Mouse (Mus musculus): ENCODE measurements around the gene Fhit. TPM values are rescaled to one million over a fixed set of nuclear protein-coding genes. Genes with fewer than 3 reads are reported as not detected.
A peak's percentile ranks its signal among the peaks of the same experiment; 100 is the strongest.

Fhit gene
- polyA plus RNA-seq, 1 experiment from 2014 or later: 1.9 TPM

DNA sequence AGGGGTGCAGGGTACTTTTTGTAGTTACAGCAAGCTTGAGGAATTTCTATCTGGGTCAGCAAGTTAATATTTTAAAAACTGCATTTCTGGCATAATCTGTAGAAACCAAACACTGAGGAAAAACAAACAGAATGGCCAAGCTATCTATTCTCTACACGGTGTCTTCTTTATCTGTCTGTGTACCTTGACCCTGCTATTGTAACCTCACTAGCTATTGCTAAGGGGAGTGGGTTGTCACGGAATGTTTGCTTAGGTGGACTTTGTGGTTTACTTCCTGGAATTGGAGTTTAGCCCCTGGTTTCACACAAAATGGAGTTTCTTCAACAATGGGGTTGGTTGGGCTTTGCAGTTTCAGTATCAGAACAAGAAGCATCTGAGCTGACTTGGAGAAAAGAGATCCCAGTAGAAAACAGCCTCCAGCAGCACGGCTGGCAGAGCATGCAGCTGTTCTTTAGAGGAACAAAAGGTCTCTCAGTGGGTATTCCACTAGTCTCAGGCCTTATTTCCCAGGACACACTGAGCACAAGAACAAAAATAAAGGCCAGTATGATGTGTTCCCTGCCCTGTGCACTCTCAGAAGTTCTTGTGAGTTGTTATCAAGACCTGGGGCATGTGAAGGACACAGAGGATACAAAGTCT lies 1540.8 kb downstream of the Fhit start:
- 28% methylated on average over 3 of the region's 3 CpGs for WGBS (ENCODE audit: insufficient replicate concordance)
- no peak overlapping the region for H3K4me3 ChIP-seq (ENCODE audit: low read depth, low read length)
- no peaks in the 10 kb centered on the region for H3K36me3 ChIP-seq (ENCODE audit: control insufficient read depth, insufficient read depth)
- peak; percentile 78 for ATAC-seq (ENCODE audit: low read depth)
- H3K4me1 ChIP-seq (ENCODE audit: control insufficient read depth, low read depth, low read length): no peaks in the 10 kb centered on the region
- peak overlapping the region; percentile 9; the same call in 1 of the 2 replicates for H3K27ac ChIP-seq (ENCODE audit: low read length)
- no peak overlapping the region for H3K4me2 ChIP-seq (ENCODE audit: low read depth, low read length)
- H3K9ac ChIP-seq (ENCODE audit: low read depth, low read length): no peak overlapping the region
- H3K9me3 ChIP-seq (replicated peaks; ENCODE audit: control insufficient read depth, low read length): no peaks in the 10 kb centered on the region
- no peaks in the 10 kb centered on the region for H3K27me3 ChIP-seq (ENCODE audit: control insufficient read depth, insufficient read depth, low read depth, low read length)

DNA sequence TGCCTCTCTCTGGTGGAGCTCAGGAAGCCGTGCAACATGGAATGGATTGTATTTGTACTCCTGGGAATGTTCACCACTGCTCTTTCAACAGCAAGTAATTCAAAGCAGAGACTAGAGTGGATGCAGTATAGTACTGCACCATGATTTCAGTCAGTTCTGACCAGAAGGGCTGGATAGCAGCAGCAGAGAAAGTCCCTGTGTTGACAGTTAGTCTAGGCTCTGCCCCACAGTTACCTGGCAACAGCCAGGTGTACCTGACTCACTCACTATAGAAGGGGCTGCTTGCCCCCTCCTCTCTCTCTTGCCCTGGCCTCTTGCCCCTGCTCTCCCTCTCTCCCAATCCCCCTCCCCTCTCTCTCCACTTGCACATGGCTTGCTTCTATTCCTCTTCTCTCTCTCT lies 1542.0 kb downstream of the Fhit start:
- no peaks in the 10 kb centered on the region for H3K27me3 ChIP-seq (ENCODE audit: control insufficient read depth, insufficient read depth, low read depth, low read length)
- ATAC-seq (ENCODE audit: low read depth): no peak
- no peaks in the 10 kb centered on the region for H3K36me3 ChIP-seq (ENCODE audit: control insufficient read depth, insufficient read depth)
- H3K4me1 ChIP-seq (ENCODE audit: control insufficient read depth, low read depth, low read length): no peaks in the 10 kb centered on the region
- no peak overlapping the region for H3K4me2 ChIP-seq (ENCODE audit: low read depth, low read length)
- no peaks in the 10 kb centered on the region for H3K9me3 ChIP-seq (replicated peaks; ENCODE audit: control insufficient read depth, low read length)
- H3K4me3 ChIP-seq (ENCODE audit: low read depth, low read length): no peak overlapping the region
- 38% methylated on average over 1 of the region's 1 CpGs for WGBS (ENCODE audit: insufficient replicate concordance)
- no peak overlapping the region for H3K27ac ChIP-seq (ENCODE audit: low read length)
- no peak overlapping the region for H3K9ac ChIP-seq (ENCODE audit: low read depth, low read length)

DNA sequence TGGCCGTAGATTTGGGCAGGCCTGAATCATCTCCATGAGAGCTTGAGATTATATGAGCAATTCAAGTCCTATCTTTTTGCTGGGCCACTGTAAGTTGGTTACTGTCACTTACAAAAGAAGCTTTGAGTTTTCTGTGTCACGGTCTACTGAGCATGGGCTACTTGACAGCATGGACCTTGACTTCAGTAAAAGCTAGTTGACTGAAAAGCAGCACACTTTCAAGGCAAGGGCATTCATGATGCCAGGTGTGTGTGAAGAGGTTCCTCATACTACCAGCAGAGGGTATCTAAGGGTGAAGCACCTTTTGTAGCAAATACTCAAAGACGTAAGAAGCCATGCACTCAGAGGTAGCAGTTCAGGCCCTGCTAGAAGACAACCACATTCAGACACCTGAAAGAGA lies 1548.7 kb downstream of the Fhit start:
- no peak for ATAC-seq (ENCODE audit: low read depth)
- no peak overlapping the region for H3K4me2 ChIP-seq (ENCODE audit: low read depth, low read length)
- 63% methylated on average over 3 of the region's 3 CpGs for WGBS (ENCODE audit: insufficient replicate concordance)
- no peaks in the 10 kb centered on the region for H3K9me3 ChIP-seq (replicated peaks; ENCODE audit: control insufficient read depth, low read length)
- no peak overlapping the region for H3K4me3 ChIP-seq (ENCODE audit: low read depth, low read length)
- no peaks in the 10 kb centered on the region for H3K27me3 ChIP-seq (ENCODE audit: control insufficient read depth, insufficient read depth, low read depth, low read length)
- no peaks in the 10 kb centered on the region for H3K4me1 ChIP-seq (ENCODE audit: control insufficient read depth, low read depth, low read length)
- H3K9ac ChIP-seq (ENCODE audit: low read depth, low read length): no peak overlapping the region
- no peaks in the 10 kb centered on the region for H3K36me3 ChIP-seq (ENCODE audit: control insufficient read depth, insufficient read depth)
- no peak overlapping the region for H3K27ac ChIP-seq (ENCODE audit: low read length)

DNA sequence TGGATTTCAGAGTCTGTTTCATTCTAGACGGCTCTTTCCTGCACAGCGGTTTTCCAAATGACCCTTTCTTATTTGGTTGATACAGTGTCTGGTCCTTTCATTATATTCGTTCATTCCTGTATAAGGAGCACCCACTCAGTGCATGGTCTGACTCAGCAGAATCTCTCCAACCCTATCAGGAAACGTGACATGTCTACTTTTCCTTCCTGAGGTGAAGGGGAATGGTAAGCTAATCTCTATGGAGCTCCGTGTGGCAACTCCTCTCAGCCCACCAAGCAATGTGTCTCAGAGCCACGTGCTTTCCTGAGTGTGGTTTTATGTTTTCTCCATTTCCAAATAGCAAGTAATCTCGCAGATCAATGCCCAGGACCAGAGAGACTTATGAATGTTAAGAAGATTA lies 1552.7 kb downstream of the Fhit start:
- no peak overlapping the region for H3K27ac ChIP-seq (ENCODE audit: low read length)
- no peak overlapping the region for H3K4me3 ChIP-seq (ENCODE audit: low read depth, low read length)
- no peaks in the 10 kb centered on the region for H3K9me3 ChIP-seq (replicated peaks; ENCODE audit: control insufficient read depth, low read length)
- no peak overlapping the region for H3K4me2 ChIP-seq (ENCODE audit: low read depth, low read length)
- 34% methylated on average over 7 of the region's 7 CpGs for WGBS (ENCODE audit: insufficient replicate concordance)
- H3K4me1 ChIP-seq (ENCODE audit: control insufficient read depth, low read depth, low read length): no peaks in the 10 kb centered on the region
- H3K9ac ChIP-seq (ENCODE audit: low read depth, low read length): no peak overlapping the region
- no peaks in the 10 kb centered on the region for H3K27me3 ChIP-seq (ENCODE audit: control insufficient read depth, insufficient read depth, low read depth, low read length)
- no peak for ATAC-seq (ENCODE audit: low read depth)
- no peaks in the 10 kb centered on the region for H3K36me3 ChIP-seq (ENCODE audit: control insufficient read depth, insufficient read depth)

DNA sequence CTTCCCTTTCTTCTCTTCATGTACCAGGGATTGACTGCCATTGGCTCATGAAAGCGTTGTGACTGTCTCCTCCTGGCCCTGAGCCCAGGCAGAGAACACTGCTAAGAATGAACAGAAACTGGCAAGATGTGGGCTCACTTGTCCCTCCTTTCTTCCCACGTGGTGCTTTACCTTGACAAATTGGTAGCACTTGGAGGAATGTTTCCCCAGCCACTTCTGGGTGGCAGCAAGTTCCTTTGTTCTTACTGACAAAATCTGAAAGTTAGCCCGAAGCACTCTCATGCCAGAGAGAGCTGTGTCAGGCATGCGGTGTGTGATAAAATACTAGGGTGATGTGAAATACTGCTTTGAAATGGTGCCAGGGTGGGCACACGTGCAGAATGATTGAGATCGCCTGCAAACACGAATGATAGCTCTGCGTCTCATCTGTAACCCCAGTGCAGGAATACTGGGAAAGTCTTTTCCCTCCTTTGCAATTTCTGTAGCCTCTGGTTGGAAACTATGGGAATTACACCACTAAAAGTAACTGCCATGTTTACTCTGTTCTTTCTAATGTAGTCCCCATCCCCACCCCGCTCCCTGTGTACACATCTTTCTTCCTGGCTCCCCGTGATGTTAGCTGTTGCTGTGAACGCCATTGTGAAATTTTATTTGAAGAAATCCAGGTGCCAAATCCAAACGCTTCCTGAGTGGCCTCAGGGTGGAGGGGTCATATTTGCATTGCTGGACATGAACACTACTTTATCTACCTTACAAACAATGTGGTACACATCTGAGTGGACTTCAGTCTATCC lies 1555.1 kb downstream of the Fhit start:
- Histone ChIP-seq H3K36me3 (ENCODE audit: control insufficient read depth, insufficient read depth) (no peaks in the 10 kb centered on the region), H3K4me3 (ENCODE audit: low read depth, low read length) (no peak overlapping the region), H3K4me1 (ENCODE audit: control insufficient read depth, low read depth, low read length) (no peaks in the 10 kb centered on the region), H3K9me3 (replicated peaks; ENCODE audit: control insufficient read depth, low read length) (no peaks in the 10 kb centered on the region), H3K27me3 (ENCODE audit: control insufficient read depth, insufficient read depth, low read depth, low read length) (no peaks in the 10 kb centered on the region), H3K9ac (ENCODE audit: low read depth, low read length) (no peak overlapping the region), H3K27ac (ENCODE audit: low read length) (no peak overlapping the region), H3K4me2 (ENCODE audit: low read depth, low read length) (no peak overlapping the region)
- WGBS (ENCODE audit: insufficient replicate concordance): 55% methylated on average over 12 of the region's 12 CpGs
- peak; percentile 67 for ATAC-seq (ENCODE audit: low read depth)

DNA sequence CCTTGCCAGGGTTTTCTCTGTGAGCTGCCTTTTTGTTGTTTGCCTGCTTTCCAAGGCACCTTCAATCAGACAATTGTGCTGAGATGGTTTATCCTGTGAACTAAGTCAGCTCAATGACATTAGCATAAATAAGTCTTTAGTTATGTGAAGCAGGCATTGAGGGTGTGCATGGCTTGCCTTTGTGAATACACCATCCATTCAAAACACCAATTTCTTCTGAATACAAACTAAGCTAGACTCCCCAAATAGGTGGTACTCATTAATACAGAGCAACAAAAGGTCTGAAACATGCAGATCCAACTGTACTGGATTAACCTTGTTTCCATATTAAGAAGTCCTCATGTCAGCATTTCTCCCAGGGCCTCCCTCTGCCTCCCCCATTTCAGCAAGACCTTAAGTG lies 1561.6 kb downstream of the Fhit start:
- no peak overlapping the region for H3K9ac ChIP-seq (ENCODE audit: low read depth, low read length)
- H3K4me3 ChIP-seq (ENCODE audit: low read depth, low read length): no peak overlapping the region
- no peaks in the 10 kb centered on the region for H3K27me3 ChIP-seq (ENCODE audit: control insufficient read depth, insufficient read depth, low read depth, low read length)
- H3K4me1 ChIP-seq (ENCODE audit: control insufficient read depth, low read depth, low read length): no peaks in the 10 kb centered on the region
- no peaks in the 10 kb centered on the region for H3K36me3 ChIP-seq (ENCODE audit: control insufficient read depth, insufficient read depth)
- no peak overlapping the region for H3K4me2 ChIP-seq (ENCODE audit: low read depth, low read length)
- H3K9me3 ChIP-seq (replicated peaks; ENCODE audit: control insufficient read depth, low read length): no peaks in the 10 kb centered on the region
- no peak overlapping the region for H3K27ac ChIP-seq (ENCODE audit: low read length)
- ATAC-seq (ENCODE audit: low read depth): no peak

DNA sequence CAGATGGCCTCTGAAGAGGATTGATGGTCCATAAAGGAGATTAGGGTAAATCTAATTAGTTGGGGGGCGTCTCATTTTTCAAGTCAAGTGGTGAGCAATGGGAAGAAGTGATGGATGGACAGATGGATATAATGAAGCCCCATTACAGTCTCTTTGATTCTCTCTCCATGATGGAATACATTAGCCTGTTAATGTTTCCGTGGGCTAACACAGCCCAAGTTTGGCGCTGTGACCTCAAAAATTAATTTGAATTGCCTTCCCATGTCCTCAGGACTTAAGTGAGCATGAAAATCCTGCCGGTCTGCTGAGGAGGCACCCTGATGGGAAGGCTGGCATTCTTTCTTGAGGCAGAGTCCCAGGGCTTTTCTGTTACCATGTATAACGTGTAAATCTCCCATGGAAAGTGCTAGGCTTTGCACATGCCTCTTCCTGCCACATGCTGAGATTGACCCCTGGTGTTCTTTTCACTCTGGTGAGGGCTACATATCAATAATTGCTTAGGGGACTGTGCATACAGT lies 1564.3 kb downstream of the Fhit start:
- H3K36me3 ChIP-seq (ENCODE audit: control insufficient read depth, insufficient read depth): no peaks in the 10 kb centered on the region
- H3K4me2 ChIP-seq (ENCODE audit: low read depth, low read length): no peak overlapping the region
- ATAC-seq (ENCODE audit: low read depth): no peak
- H3K9me3 ChIP-seq (replicated peaks; ENCODE audit: control insufficient read depth, low read length): no peaks in the 10 kb centered on the region
- H3K27ac ChIP-seq (ENCODE audit: low read length): no peak overlapping the region
- no peaks in the 10 kb centered on the region for H3K4me1 ChIP-seq (ENCODE audit: control insufficient read depth, low read depth, low read length)
- H3K27me3 ChIP-seq (ENCODE audit: control insufficient read depth, insufficient read depth, low read depth, low read length): no peaks in the 10 kb centered on the region
- H3K9ac ChIP-seq (ENCODE audit: low read depth, low read length): no peak overlapping the region
- 45% methylated on average over 5 of the region's 5 CpGs for WGBS (ENCODE audit: insufficient replicate concordance)
- no peak overlapping the region for H3K4me3 ChIP-seq (ENCODE audit: low read depth, low read length)

DNA sequence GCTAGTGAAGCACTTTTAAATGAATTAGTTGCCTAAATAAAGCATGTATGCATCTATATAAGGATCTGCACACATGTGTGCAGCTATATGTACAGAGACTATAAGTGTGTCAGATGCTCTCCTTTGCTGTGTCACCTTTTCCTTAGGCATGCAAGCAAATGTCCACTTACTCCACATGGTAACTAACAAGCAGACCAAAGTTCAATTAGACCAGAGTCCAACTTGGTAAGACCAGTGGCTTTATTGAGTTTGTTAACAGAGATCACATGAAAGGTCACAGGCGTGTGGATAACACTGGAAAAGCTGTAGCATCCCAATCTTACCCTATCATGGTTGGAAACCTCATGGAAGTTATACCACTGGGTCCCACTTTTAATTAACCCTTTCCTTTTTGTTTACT lies 1572.7 kb downstream of the Fhit start:
- H3K9me3 ChIP-seq (replicated peaks; ENCODE audit: control insufficient read depth, low read length): no peaks in the 10 kb centered on the region
- no peak overlapping the region for H3K4me3 ChIP-seq (ENCODE audit: low read depth, low read length)
- H3K4me2 ChIP-seq (ENCODE audit: low read depth, low read length): no peak overlapping the region
- no peaks in the 10 kb centered on the region for H3K27me3 ChIP-seq (ENCODE audit: control insufficient read depth, insufficient read depth, low read depth, low read length)
- no peak overlapping the region for H3K27ac ChIP-seq (ENCODE audit: low read length)
- no peaks in the 10 kb centered on the region for H3K4me1 ChIP-seq (ENCODE audit: control insufficient read depth, low read depth, low read length)
- no peaks in the 10 kb centered on the region for H3K36me3 ChIP-seq (ENCODE audit: control insufficient read depth, insufficient read depth)
- ATAC-seq (ENCODE audit: low read depth): no peak
- H3K9ac ChIP-seq (ENCODE audit: low read depth, low read length): no peak overlapping the region
- WGBS (ENCODE audit: insufficient replicate concordance): 36% methylated on average over 1 of the region's 1 CpGs

DNA sequence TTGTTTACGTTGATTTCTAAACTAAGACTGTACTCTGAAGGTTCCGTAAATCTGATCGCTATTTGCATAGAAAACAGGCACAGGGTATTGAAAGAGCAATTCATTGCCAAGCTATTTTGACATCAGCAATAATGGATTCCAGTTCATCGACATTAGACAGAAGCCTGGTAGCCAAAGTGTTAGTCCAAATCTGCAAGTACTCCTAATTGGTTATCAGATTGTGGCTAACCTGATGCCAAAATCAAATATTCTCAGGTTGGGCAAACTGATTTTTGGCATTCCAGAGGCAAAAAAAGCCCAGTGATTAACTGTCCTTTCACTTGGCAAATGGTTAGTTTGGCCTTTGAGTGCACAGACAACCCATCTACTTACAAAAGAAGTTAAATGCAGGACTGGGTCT lies 1573.9 kb downstream of the Fhit start:
- H3K4me2 ChIP-seq (ENCODE audit: low read depth, low read length): no peak overlapping the region
- H3K27ac ChIP-seq (ENCODE audit: low read length): no peak overlapping the region
- ATAC-seq (ENCODE audit: low read depth): no peak
- no peak overlapping the region for H3K9ac ChIP-seq (ENCODE audit: low read depth, low read length)
- WGBS (ENCODE audit: insufficient replicate concordance): 71% methylated on average over 4 of the region's 4 CpGs
- H3K36me3 ChIP-seq (ENCODE audit: control insufficient read depth, insufficient read depth): no peaks in the 10 kb centered on the region
- no peaks in the 10 kb centered on the region for H3K9me3 ChIP-seq (replicated peaks; ENCODE audit: control insufficient read depth, low read length)
- no peaks in the 10 kb centered on the region for H3K27me3 ChIP-seq (ENCODE audit: control insufficient read depth, insufficient read depth, low read depth, low read length)
- H3K4me1 ChIP-seq (ENCODE audit: control insufficient read depth, low read depth, low read length): no peaks in the 10 kb centered on the region; the same call in 1 of the 2 replicates
- no peak overlapping the region for H3K4me3 ChIP-seq (ENCODE audit: low read depth, low read length)
